Mouse (Mus musculus) cerebellum, postnatal 10 days (tissue): ENCODE measurements at regions not wholly inside any gene's neighbourhood (a gene's known extent, or its start where the extent isn't known, plus 50 kb on each side); places are given as distances from the start of the nearest gene placed in this dataset.
A peak's percentile ranks its signal among the peaks of the same experiment; 100 is the strongest.

Experiments
- DNase-seq, 2 experiments: peaks; one replicate each; pipeline ENCODE4 v3.0.0; 2021; ENCODE audit warnings: mixed read lengths in 2 of 2

- DNase-seq: peak; percentile 63 to 70
Measured at GRCm38 (mm10) chr3:137100627-137101404, 240.1 kb upstream of the Emcn start.

- no peak for DNase-seq
Measured at GRCm38 (mm10) chr3:137105930-137106329, 234.9 kb upstream of the Emcn start.

GRCm38 (mm10) chr3:137108197-137108596 lies 232.7 kb upstream of the Emcn start:
- no peak for DNase-seq

DNA sequence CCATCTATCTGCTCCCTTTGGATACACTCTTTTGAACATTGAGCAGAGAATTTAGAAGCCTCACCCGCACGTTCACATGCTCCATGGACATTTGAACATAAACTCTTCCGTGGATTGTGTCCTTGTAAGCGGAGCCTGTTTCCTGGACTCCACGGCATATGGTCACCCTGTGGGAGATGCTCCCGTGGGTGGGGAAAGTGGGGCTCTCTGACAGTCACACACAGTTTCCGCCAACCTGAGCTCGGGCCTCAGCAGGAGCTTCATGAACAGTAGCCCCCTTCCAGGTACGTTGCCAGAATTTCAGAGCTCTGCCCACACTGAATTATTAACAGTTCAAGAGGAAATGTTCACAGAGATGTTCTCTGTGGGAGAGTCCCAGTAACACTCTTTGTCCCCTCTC lies 231.1 kb upstream of the Emcn start:
- peak; percentile 92 to 97 for DNase-seq

GRCm38 (mm10) chr3:137110485-137110884 lies 230.4 kb upstream of the Emcn start:
- DNase-seq: peak; percentile 94 to 97

- DNase-seq: no peak
Measured at GRCm38 (mm10) chr3:137129967-137130366, 210.9 kb upstream of the Emcn start.

DNA sequence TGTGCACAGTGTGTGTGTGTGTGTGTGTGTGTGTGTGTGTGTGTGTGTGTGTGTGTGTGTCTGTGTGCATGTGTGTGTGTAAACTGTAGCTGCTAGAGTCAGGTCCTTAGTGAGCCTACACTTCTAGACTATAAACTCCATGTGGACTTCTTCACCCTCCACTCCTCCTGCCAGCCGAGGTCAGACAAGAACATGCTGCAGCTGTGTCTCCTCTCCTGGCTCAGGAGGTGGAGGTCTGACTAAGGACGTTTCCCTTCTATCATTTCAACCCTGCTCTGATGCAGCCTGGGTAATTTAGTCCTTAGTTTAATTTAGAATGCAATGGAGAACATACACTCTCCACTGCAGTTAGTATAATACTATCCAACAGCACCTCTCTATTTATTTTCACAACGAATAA lies 198.8 kb upstream of the Emcn start:
- DNase-seq: no peak

- peak; percentile 13 to 24 for DNase-seq
Measured at GRCm38 (mm10) chr3:137146062-137146461, 194.8 kb upstream of the Emcn start.

GRCm38 (mm10) chr3:137147405-137147804 lies 193.5 kb upstream of the Emcn start:
- no peak for DNase-seq

DNA sequence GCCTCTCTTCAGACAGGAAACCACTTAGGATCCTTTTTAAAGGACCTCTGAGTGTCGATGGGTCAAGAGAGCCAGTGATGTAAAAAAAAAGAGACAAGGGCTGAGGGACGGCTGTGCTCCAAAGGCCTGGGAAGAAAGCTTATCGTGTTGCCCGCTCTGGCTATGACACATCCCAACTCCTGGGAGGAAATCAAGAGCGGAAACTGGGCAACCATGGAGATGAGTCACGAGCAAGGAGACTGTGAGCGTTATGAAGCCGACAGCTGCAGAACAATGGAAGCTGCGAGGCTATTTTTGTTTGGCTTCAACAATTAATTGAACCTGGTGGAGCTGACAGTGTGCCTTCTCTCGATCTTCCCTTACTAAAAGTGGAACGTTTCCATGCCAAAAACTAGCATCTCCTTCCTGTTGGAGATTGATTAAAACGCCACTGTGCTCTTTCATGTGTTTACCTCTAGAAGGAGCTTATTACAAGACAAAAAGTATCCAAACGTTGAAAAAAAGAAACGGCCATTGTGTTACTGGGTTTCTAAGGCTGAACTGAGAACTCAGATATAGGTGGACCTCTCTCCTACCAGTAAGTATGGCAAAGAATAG lies 190.4 kb upstream of the Emcn start:
- peak; percentile 36 to 38 for DNase-seq

DNA sequence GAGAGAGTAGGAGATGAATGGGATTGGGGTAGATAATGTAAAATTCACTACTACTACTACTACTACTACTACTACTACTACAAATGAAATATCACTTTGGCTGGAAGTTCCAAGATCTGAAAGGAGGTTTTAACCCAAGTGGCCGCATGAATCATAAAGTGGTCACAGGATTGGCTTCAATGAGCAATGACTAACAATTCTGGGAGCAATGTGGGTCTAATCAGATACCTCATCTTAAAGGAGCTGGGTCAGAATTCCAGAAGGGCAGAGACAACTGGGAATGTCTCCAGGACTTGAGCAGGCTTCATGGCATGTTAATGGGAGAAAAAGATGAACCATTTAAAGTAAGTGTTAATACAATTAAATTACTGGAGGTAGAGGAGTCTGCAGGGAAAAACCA lies 189.4 kb upstream of the Emcn start:
- DNase-seq: no peak

GRCm38 (mm10) chr3:137153234-137153633 lies 187.6 kb upstream of the Emcn start:
- DNase-seq: no peak

DNA sequence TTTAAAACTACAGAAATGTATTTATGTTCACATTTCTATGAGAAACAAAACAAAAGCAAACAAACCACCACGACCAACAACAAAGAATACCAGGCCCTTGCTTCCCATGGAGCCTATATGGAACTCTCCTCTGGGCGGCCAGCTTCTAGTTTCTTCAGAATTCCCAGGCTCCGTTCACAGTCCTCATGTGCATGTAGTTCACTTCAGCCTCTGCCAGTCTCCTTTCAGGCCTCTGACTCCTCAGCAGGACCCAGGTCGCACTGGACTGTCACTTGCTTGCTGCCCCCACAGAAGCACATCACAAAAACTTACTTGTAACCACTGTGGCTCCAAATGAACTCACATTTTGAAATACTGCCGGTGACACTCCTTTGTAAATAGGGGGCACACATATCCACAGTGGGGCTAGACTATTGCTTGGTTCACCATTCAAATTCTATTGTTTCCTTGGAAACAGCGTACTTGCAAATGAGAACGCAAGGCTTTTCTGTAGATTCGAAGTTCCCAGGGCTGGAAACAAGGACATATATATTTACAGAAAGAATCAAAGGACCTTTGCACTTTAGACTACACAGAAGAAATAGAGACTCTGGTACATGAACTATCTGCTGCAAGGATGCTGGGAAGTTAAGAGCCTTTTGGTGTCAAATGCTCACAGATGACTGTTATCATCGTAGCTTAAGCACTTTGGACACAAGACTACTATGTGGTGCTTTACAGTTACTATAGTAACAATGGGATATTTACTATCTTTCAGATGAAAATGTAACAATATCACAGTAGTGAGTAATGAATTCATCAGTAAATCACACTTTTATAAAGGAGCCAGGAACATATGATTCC lies 186.4 kb upstream of the Emcn start:
- no peak for DNase-seq

GRCm38 (mm10) chr3:137155043-137155404 lies 185.8 kb upstream of the Emcn start:
- no peak for DNase-seq

DNA sequence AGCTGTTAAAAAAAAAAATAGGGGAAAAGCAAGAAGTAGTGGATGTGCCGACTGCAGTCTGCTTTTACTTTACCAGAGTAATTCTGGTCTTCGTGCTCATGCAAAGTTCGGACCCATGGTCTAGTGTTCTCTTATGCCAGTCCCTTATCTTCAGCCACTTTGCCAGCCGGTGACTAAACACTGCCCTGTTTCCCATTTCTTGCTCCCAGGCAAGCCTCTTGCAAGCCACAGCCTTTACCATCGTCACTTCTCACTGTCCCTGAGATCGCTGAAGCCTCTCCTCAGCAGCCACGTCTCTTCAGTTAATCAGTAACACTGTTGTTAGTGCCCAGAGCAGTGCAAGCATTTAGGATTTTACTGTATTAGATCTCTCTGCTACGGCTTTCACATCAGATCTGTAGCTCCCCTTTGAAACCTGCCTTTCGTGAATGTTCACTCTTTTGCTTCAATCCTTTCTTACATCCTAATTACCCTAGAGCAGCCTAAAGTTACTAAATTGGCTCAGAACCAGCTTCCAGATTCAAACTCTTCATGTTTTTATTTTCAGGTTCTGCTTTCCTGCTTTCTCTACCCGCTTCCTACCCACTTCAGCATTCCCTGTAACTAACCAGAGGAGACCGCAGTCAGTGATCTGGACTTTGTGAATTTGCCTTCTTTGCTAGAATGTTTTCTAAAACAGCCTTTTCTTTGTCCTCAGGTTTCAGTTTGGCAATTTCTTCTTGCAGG lies 184.5 kb upstream of the Emcn start:
- DNase-seq: no peak

- DNase-seq: no peak
Measured at GRCm38 (mm10) chr3:137189035-137189434, 151.8 kb upstream of the Emcn start.

DNA sequence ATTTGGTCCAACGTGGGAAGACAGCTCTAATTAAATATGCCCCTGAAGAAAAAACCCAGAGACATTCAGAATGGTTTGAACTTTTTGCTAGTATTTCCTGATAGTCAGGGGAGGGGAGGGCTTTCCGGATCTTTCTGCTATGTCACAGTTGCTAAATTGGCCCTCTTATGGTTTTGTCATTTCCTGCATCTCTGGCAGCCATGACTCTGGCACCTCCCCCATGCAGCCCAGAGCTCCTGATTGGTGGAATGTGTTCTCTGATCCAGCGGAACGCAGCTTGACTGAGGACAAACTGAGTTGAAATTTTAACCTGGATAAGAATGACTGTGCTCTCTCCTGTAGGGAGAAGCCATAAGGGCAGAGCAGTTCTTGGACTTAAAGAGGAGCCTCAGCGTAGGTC lies 150.4 kb upstream of the Emcn start:
- DNase-seq: no peak

- no peak for DNase-seq
Measured at GRCm38 (mm10) chr3:137191009-137191408, 149.9 kb upstream of the Emcn start.

- DNase-seq: no peak
Measured at GRCm38 (mm10) chr3:137193873-137194272, 147.0 kb upstream of the Emcn start.

- no peak for DNase-seq
Measured at GRCm38 (mm10) chr3:137211667-137212066, 129.2 kb upstream of the Emcn start.

- peak; percentile 53 to 70 for DNase-seq
Measured at GRCm38 (mm10) chr3:137216036-137216435, 124.8 kb upstream of the Emcn start.

DNA sequence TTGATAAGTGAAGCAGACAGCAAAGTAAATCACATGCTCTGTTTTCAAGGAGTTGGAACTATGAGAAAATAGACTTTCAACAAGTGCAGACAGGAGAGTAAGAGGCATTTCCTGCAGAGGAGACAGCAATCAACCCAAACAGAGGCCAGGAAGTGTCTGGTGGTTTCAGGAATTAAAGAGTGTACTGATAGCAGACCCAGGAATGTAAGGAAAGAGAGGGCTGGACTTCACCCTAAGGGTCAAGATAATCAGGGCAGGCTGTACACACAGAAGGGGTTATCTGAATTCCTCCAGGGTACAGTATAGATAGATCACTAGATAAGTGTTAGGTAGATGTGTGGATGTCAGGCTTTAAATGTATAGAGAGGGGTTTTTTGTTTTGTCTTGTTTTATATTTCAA lies 123.6 kb upstream of the Emcn start:
- no peak for DNase-seq

DNA sequence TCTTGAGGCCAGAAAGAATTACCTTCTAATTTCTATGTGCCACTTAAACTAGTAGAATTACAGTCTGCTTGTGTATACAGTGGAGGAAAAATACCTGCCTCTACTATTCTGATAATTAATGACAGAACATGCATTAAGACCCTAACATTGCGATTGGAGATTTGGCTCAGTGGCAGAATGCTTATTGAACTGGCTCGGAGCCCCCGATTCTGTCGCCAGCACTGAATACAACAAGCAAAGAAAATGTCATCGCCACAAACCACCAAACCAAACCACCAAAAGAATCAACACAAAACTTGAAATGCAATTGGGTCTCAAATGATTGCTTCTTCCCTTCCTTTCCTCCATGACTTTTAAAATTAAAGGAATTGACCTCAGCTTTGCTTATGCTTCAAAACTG lies 122.9 kb upstream of the Emcn start:
- peak; percentile 74 to 76 for DNase-seq
